Mouse (Mus musculus) retina, adult 2 months (tissue): ENCODE measurements around the gene Gm43720.

ENCODE experiments used
- DNase-seq: peaks from one replicate; pipeline ENCODE4 v3.0.0-alpha.2; 2012; ENCODE audit warnings: low read depth, low spot score

The Gm43720 gene

DNA sequence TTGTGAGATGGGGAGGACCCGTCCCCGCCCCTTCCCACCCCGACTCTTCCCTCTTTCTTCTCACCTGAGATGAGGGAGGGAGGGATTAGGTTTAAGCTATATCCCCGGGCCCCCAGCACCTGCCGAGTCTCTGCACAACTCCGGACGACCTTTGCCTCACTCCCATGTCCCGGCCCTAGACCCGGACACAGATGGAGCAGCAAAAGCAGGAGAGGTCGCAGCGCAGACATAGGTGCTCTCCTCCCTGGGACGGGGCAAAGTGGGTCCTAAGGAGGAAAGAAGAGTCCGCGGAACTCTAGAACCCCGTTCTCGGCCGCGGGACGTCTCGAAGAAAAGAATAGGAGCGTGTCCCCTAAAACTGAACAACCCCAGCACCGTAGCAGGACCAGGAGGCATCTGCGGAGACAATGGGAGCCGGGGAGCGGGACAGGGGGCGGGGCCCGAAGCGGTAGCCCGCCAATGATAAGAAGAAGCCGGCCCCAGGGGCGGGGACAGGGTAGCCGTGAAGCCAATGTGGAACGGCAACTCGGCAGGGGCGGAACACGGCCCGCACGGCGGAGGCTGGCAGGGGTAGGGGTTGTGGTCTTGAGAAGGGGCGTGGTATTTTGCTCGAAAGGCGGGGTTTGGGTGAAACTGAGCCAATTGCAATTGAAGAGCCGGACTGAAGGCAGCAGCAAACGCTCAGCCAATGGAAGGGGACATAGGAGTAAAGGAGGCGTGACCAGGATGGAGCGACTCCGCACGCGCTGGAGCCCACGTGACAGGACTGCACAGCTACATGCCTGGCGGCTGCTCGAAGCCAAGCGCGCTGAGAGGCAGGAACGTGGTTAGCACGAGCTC, at the start of gene Gm43720, which contains the start of the genes Gpc2 and Stag3:
Gene Gm43720, minus strand, starts transcription at position 374 of the 840 bp plus-strand sequence.
Gene Gpc2, minus strand, starts transcription at position 421 of the 840 bp plus-strand sequence.
Gene Stag3, plus strand, starts transcription at position 656 of the 840 bp plus-strand sequence.
- peak; percentile 64 for DNase-seq

DNA sequence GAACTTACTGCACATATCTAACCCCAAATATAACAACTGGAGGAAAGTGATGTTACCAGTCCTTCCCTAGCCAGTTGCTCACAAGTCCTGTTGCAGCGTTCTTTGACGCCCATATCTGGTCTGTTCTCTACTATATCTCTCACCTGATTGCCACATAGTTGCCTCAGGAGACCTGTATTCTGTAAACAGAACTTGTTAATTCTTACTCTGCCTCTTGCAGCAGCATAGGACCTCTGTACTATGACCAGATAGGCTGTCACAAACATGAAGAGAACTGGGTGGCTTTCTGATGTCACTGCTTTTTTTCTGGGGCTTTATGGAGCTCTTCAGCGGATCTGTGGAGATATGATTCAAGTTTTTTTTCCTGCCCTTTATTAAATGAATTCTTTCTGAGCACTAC, 33.0 kb upstream of the Gm43720 start:
- DNase-seq: no peak

DNA sequence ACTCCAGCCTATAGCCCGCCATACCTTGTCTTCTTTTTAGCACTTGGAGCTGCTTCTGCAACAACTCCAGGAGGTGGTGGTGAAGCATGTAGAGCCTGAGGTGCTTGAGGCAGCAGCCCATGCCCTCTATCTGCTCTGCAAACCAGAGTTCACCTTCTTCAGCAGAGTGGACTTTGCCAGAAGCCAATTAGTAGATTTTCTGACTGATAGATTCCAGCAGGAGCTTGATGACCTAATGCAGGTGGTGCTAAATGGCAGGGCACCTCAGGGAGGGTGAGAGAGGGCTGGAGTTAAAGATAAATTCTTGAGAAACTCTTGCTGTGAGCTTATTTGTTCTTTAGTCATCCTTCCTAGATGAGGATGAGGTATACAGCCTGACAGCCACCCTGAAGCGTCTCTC, 19.9 kb upstream of the Gm43720 start:
- DNase-seq: no peak

DNA sequence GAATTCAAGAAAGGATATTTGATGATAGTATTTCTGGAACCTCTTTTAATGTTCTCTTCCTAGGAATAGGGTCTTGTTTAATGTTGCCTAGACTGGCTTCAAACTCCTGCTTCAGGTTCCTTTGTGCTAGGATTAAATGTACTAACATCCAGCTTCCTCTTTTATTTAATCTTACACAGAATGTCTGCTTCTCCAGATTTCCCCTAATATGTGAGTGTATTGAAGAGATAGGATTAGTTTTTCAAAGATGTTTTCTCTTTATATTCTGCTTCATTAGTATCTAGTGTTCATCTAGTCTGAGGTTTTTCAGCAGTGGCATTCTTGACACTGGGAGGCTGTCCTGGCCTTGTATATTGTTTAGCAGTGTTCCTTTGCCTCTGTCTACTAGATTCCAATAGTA, 14.4 kb upstream of the Gm43720 start:
- DNase-seq: no peak

DNA sequence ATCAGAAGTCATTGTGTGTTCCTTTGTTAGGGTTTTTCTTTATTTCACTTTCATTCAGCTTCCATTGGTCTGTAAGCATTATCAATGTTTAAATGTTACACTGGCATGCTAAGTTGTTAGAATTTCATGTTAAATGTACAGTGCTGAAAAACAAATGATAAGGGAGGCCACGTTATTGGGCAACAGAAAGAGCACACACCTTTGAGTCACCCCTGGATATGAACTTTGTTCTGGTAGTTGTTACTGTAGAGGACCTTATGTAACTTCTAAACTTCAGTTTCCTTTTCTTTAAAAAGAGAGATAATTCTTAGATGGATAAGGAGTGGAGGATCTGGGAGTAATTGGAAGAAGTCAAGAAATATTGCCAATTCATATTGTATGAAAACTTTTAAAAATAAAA, 11.9 kb upstream of the Gm43720 start:
- no peak for DNase-seq

DNA sequence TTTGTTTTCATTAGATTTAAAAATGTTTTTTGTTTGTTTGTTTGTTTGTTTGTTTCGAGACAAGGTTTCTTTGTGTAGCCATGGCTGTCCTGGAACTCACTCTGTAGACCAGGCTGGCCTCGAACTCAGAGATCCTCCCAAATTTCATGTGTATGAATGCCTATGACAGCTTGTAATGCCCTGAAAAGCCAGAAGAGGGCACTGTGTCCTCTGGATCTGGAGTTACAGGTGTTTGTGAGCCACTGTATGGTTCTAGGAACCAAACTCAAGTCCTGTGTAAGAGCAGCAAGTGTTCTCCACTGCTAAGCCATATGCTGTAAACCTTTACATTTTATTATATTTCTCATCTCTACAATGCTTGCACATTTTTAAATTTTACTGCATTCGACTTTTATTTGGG, 8.1 kb upstream of the Gm43720 start:
- DNase-seq: no peak

DNA sequence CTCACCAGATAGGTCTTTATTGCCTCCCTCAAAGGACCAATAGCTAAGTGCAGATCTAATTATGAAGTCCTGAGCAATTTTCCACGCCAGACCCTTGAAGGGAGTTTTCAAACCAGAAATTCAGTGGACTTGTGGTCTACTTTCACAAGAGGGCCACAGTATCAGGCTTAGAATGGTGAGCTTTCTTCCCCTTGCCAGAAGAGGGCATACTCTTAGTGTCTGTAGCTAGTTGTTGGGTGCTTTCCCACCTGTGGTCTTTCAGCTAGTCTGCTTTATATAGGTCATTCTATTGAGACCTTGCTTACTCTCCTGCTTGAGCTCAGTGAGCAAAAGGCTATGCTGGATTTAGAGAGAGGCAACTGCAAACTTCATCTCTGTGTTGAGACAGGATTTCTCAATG, 3.8 kb upstream of the Gm43720 start:
- no peak for DNase-seq

DNA sequence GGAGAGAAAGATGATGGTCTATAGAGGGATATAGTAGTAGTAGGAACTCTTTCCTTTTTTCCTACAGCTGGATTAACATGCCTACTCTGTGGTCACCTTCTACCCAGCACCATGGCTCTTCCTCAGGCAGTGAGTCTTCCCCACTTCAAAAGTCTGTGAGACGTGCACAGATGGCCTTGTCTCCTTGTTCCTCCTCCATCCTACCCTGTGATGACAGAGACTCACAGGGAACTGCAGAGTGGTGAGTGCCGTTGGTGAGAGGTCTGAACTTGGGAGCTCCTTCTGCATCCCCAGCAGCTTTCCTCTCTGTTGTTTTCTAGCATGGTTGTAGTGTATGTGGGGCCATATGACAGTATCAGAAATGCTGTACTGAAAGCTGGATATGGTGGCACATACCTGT, 2.0 kb upstream of the Gm43720 start:
- DNase-seq: no peak

DNA sequence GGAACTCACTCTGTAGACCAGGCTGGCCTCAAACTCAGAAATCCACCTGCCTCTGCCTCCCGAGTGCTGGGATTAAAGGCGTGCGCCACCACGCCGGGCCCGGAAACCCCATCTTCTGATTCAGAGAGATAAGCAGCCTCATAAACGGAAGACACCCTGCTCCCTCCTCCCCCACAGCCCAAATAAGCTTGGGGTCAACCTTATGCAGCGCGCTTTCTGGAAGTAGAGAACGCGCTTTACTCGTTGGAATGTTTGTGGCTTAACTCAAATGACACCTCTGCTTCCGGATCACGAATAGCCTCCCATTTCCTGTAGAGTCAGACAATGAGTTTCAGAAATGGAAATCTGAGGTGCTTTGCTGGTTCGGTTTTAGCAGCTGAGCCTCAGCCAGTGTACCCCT, 1.1 kb upstream of the Gm43720 start:
- no peak for DNase-seq

DNA sequence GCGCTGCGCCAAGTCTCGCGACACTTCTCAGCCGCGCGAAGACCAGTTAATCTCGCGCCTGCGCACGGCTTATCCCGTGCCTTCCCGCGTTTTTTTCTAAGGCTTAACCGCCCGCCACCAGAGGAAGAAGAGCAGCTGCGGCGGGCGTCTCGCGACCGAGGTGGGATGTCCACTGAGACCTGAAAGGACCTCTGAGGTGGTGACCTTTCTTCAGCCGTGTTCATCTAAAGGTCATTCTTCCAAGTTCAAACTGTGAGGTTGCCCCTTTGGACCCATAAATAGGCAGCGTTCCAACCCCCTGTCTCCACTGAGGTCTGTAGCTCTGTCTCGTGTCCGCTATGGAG, 639 bp upstream of the Gm43720 start:
- DNase-seq: no peak

DNA sequence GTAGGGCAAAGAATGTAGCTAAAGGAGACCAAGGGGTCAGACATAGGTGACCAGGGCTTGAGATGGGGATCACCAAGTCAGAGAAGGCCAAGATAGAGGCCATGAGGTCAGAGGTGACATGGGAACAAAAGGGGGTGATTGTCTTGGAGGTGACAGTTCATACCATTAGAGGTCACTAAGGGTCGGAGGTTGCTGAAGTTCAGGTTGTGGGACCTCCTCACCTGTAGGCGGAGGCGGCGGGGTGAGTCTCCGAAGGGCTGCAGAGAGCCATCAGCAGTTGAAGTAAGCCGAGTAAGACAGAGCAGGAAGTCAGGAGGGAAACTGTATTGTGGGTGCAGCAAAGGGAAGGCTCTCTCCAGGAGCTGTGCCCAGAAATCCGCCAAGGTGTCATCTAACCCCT, 1.8 kb downstream of the Gm43720 start:
- DNase-seq: no peak

DNA sequence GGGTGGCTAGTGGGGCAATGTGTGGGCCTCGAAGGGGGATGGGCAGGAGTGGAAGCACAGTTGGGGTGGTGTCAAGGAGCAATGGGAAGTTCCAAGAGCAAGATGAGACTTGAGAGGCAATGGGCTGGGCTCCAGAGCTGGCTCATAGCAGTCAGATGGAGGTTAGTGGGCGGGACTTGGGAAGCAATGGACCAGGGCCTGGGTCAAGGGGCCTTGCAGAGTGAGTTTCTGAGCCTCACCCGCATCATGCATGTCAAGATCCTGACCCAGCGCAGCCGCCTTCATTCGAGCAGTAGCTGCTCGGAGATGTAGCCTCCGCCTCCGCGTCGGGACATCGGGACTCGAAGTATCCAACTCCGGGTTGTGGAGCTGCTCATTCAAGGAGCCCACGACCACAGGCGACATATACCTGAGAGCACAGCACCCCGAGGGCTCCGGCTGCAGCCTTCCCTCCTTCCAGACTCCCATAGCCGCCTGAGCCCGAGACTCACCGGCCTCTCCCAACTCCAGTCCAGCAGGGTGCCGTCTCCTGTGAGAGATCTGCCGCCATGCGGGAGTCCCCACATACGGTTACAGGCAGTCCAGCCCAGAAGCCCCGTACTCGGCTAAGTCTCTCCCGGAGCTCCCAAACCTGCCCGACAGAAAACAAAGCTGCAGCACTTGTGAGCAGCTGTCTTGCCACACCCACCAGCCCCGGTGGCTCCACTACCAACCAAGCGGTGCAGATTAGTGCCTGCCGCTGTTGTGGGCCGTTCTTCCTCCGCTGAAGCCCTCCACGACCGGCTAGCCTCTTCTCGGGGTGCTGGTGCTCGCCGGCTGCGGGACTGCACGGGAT, 4.3 kb downstream of the Gm43720 start:
- no peak for DNase-seq

DNA sequence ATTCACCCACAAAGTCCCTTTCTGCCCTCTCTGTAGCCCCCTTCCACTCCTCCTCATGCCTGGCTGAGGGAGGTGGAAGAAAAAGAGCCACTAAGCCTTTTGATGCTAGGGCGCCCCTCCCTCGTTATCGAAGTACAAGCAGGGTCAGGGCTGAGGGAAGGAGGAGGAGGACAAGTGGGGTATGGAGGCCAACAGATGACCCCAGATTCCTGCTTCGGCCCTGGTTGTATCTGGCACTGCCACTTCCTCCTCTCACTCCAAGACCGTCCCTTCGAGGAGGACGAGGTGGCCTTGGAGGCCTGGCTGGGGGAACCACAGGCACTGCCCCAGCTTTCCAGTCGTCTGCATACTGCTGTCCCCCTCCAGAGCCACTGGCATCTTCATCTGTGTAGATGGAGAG, 5.6 kb downstream of the Gm43720 start:
- no peak for DNase-seq

DNA sequence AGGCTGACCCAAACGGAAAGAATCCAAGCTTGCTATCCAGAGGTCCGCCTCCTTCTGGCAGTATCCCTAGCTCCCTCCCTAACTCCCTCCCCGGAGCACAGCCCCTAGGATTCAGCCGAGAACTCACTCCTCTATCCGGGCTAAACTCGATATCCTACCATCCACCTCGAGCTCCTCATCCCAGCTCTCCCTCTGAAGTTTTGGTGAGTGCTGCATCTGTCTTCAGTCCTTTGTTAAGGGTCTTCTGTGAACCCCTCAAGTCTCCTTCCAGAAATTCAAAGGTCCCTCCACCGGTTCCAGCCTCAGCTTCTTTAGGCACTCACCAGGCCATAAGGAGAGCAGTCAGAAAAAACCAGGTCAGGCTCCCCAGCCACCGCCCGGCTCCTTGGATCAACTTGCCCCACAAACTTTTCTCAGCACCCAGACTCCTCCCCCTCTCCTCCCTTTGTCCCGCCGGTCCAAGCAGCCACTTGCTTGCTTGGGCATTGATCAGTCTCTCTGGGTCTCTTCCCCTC, 7.3 kb downstream of the Gm43720 start, which contains the start of gene Gal3st4:
Gene Gal3st4, minus strand, starts transcription at position 432 of the 515 bp plus-strand sequence.
- no peak for DNase-seq

DNA sequence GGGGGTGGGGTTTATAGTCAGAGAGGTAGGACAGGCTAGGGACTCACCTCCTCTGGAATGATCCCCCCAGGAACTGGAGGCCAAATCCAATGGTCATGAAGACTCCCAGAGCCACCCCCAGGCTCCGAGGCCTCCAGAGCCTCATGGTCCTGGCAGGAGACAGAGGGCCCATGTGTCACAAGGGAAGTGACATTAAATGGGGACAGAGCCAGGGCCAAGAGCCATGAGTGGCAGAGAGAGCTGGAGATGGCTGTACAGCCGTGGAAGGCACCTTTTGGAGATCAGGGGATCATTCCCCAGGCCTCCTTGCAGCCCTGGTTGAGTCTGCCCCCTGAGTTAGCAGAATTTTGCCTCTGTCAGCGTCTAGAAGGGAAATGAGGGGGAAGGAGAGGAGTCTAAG, 8.5 kb downstream of the Gm43720 start:
- no peak for DNase-seq

DNA sequence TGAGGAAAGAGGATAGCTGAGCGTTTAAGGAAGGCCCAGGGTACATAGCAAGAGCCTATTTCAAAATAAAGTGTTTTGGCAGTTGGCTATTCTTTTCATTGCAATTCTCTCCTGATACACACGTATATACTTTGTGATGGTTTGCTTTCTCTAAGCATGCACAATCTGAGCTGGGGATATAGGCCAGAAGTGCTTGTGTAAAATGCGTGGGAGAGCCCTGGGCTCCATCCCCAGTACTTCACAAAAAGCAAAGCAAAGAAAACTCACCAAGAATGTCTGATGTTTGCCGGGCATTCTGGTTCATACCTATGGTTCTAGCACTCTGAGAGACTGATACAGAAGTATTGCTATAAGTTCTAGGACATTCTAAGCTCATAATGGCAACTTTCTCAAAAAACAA, 10.8 kb downstream of the Gm43720 start:
- no peak for DNase-seq

DNA sequence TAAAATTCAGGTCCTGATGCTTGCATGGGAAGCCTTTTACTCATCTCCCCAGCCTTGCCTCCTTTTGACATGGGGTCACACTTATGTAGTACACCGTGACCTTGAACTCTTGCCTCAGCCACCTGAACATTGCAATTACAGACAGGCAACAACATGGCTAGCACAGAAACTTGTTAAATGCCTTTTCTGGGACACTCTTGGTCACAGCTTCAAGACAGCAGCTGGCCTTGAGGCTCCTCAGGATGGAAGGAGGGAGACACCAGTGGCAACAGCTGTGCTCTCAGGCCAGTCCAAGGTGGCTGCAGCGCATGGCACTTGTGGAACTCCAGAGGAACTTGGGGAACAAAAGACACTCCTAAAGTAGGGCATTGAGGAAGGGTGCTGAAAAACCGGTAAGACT, 12.6 kb downstream of the Gm43720 start:
- DNase-seq: no peak

DNA sequence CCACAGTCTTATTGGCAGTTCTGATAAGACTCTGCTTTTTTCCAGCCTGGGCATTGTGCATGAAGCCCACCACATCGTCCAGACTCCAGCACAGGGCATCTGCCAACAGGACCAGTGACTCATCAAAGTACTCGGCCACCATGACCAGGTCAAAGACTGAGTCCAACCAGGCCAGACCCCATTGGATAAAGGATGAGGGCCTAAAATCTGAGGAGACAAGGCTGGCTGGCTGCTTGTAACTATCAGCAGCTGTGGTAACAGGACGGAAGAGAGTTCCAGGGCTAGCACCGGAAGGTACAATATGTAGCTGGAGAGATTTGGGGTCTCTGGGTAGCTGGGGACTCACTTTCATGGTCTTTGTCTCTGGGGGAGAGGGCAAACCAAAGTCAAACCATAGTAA, 14.0 kb downstream of the Gm43720 start:
- no peak for DNase-seq

DNA sequence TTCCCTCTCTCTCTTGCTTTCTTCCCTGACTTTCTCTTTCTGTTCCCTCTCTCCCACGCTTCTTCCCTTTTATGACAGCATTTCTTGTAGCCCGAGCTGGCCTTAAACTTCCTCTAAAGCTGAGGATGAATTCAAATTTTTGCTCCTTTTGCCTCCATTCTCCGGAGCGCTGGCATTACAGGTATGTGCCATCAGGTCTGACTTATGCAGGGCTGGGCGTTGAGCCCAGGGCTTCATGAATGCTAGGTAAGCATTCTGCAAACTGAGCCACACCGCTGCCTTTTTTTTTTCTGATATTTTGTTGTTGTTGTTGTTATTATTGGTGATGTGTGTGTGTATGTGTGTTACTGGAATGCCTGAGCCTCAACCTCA, 15.6 kb downstream of the Gm43720 start:
- no peak for DNase-seq

DNA sequence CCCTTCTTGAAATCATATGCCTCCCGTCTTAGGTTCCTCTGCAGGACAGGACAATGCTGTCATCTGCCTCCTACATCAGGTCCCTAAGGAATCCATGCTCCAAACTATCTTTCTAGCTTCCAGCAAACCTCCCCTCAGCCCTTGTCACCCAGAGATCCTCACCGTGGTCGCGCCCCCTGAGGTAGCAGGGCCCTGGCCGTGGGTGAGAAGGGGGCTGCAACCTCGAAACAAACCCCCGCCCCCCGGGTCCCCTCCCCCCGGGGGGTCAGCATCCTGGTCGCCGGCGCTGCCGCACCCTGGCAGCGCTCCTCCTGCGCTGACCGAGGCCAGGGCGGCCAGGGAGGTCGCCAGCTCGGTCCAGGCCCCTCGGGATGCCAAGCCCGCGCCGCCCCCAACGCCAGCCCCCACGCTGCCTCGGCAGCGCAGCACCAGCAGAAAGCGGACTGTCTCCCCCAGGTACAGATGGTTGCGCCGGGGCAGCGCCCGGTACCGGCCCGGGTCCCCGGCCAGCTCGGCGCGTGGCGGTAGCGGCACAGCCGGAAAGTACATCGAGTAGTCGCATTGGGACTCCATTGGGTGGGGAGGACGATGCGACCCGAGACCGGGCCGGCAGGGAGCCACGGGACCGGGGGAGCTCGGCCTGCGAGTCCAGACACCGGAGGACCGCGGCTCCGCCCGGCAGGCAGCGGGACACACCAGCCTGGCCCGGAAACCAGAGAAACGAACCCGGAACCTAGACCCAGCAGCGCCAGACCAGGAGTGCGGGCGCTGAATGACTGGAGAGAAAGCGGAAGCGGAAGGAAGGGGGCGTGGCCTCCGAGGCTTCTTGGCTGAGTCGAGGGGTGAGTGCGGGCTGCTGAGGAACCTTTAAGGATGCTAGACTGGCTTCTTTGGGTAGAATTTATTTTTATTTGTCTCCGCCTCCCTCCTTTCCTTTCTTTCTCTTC, 16.2 kb downstream of the Gm43720 start, which contains the start of gene BC037034:
Gene BC037034, minus strand, starts transcription at position 774 of the 947 bp plus-strand sequence.
- peak; percentile 75 for DNase-seq

DNA sequence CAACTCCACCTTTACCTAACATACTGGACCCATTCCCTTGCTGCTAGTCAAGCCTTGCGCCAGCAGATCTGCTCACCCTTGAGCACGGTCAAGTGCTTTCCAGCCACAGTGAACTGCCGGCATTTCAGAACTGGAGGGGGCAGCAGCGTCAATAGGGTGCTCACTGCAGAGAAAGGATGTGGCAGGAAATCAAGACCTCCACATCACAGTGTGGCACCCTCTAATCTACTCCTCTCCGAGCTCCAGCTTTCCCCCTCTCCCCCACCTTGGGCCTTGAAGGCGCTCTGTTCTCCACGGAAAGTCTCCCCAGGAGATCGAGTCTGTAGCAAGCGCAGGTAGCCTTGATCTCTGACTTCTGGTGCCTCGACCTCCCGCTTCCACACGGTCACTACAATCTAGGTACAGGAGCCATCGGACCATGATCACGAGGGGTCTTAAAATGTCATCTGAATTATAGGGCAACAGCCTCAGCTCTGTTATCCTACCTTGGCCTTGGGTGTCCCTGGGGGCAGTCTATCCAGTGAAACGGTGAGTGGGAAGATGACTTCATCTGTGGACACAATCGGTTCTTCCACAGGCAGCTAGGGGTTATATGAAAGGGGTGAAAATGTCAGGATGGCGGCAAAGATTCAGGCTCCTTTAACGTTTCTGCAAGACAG, 17.0 kb downstream of the Gm43720 start:
- DNase-seq: no peak
